Mouse (Mus musculus) 3134 (cell line): Measurements from ENCODE around the gene Mpv17.

Experiments
- DNase-seq: peaks from one replicate; pipeline ENCODE4 v3.0.0-alpha.2; 2011; ENCODE audit warnings: low spot score; ENCODE audit not compliant: insufficient read length; ENCODE audit errors: extremely low read depth

Gene Mpv17

DNA sequence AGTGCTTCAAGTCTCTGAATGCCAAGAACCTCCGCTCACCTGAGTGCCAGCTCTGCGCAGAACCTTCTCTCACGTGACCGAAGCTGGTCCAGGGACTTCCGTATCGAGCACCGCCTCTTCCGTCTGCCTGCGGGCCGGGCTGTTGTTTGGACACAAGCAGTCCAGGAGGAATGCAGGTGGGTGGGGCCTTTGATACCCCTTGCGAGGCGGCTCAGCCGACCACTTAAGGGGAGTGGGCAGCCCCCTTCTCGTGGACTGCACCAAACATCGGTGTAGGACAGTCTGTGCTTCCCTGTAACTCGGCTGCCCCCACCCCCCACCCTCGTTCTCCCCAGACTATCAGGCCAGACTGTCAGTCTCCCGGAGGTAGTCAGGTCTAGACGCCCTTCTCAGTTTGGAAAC is at the start of gene Mpv17:
Gene Mpv17 (minus strand): TSS at position 100 of the 402 bp plus-strand sequence.
- peak; percentile 78 for DNase-seq

GRCm38 (mm10) chr5:31202933-31203332 is 48.9 kb upstream of the Mpv17 start:
- DNase-seq, result no peak

DNA sequence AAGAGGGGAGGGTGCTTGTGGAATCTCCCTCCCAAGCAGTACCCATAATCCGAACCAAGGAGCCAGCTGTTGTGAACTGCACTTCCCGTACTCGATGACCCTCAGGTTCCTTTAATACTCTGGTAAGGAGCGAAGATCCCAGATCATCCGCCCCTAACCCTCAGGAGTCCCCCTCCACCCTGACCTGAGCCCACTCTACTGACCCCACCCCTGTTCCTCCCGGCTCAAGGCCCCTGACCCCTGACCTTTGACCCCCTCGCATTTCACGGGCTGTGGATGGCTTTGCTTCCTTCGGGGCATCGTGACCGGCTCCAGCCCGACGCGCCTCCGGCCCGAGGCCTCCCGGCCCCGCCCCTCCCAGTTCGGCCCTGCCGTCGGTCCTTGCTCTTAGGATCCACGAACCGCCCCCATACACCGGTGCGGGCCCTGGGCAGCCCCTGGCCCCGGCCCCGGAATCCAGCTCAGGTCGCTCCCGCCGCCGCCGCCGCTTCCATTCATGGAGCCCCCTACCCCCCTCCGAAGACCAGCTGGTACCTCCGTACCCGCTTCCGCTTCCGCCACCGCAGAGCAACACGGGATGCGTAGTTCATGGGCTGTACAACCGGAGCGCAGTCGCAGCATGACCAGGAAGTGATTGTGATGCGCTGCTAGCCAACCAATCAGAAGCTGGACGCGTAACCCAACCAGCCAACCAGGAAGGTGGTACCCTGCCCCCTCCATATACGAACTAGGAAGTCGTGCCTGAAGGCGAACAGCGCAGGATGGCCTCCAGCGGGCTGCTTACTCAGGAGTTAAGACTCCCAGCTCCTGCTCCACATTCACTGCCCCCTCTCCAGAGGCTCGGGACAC is 47.9 kb upstream of the Mpv17 start, which contains the start of gene Zfp513:
Gene Zfp513 (minus strand): TSS at position 562 of the 849 bp plus-strand sequence.
- peak; percentile 92 for DNase-seq

GRCm38 (mm10) chr5:31201042-31201741 is 47.1 kb upstream of the Mpv17 start:
- no peak for DNase-seq

- DNase-seq, result no peak
Measured at GRCm38 (mm10) chr5:31200327-31200768, 46.3 kb upstream of the Mpv17 start.

DNA sequence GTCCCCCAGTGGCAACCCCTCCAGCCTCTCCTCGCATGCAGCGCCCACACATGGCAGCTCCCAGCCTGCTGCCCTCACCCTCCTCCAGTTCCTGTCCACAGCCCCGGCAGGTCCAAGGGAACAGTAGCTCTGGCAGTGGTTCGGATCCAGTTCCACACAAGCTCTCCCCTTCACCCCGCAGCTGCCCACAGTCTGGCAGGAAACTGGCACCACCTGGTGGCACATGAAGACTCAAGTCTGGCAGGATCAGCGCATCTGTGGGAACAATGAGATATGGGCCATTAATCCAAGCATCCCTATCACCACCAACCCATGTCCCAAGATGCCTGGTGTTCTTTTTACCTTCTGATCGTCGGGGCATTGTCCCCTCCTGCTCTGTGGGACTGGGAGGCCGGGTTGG is 45.8 kb upstream of the Mpv17 start:
- DNase-seq, result no peak

DNA sequence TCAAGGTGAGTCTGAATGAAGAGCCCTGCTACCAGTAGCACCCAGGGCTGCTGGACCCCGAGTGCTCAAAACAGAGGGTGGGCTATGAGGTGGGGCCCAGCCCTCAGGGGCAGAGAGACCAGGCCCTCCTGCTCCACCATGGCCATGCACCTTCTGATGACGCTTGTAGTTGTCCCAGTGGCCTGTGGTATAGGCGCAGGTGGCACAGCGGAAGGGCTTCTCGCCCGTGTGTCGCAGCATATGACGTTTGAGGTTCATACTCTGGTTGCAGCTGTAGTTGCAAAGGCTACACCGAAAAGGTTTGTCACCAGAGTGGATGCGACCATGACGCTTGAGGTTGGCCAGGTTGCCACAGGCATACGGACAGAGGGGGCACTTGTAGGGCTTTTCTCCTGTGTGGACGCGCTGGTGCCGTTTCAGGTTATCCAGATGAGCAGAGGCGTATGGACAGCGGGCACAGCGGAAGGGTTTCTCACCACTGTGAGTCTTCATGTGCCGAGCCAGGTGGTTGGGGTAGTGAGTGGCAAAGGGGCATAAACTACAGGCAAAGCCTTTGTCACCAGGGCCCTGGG is 45.4 kb upstream of the Mpv17 start:
- no peak for DNase-seq

DNA sequence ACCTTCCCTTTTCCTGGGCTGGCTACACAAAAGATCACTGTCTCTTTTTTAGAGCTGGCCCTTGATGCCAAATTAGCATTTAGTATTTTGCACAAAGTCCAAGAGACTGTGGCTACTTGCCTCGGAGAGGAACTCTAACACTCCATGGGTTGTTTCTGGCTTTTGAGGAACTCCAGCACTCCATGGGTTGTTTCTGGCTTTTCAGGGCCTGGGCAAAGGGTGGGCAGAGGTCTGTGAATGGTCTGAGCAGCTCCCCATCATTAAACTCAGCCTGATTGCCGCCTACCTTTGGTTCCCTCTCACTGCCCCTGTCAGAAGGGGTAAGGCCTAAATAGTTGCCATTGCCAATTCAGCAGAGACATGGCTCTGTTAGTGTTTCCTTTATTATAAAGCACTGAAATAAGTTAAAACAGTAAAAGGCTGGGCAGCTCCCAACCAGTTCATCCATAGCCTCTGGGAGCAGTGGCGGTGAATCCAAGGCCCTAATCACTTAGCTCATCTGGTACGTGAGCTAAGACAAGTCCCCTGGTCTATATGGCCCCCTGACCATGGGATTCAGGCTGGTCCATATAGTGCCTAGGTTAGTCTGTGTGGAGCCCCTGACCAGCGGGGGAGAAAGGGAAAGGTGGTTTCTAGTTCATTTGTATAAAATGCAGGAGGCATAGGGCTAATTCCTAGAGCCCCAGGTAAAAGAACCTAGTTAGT is 44.7 kb upstream of the Mpv17 start:
- DNase-seq, result no peak

GRCm38 (mm10) chr5:31198170-31198569 is 44.1 kb upstream of the Mpv17 start:
- DNase-seq, result no peak

- no peak for DNase-seq
Measured at GRCm38 (mm10) chr5:31197072-31197471, 43.0 kb upstream of the Mpv17 start.

- DNase-seq, result no peak
Measured at GRCm38 (mm10) chr5:31196207-31196606, 42.2 kb upstream of the Mpv17 start.

DNA sequence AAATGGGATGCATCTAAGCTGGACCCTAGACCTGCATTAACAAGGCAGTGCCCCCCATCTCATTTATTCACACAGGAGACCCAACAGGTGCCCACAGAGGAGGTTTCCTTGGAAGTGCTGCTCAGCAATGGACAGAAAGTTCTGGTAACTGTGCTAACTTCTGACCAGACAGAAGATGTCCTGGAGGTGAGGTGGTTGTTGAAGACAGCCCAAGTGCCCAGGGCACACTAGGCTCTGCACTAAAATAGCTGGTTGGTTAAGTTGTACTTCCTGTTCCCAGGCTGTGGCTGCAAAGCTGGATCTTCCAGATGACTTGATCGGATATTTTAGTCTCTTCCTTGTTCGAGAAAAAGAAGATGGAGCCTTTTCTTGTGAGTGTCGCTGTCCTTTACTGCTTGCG is 41.6 kb upstream of the Mpv17 start:
- no peak for DNase-seq

GRCm38 (mm10) chr5:31194486-31195485 is 40.7 kb upstream of the Mpv17 start:
- DNase-seq, result no peak

DNA sequence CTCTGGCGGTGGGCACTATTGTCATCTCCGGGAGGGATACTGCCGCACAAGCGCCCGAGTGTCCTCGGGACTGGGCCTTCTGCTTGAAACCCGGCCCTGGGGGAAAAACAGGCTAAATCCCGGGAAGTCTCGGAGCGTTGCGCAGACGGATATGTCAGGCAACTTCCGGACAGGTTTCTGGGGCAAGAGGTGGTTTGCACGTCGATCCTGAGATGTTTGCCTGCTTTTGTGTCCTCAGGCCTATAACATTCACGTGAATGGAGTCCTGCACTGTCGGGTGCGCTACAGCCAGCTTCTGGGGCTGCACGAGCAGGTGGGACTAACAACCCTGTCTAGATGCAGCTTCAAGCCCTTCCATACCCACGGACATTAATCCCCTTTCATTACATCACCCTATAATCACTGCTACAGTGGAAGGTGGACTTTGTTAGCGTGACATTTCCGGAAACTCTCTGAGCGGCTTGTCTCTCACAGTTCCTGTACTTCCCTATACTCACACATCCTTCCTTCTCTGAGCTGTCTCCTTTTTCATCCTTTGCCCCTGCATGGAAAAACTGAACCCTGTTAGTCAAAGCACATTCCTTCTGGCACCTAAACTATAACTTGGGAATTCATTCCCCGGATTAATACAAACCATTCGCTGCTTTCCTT is 39.7 kb upstream of the Mpv17 start:
- DNase-seq, result no peak

GRCm38 (mm10) chr5:31192939-31193630 is 39.0 kb upstream of the Mpv17 start, which contains the start of the genes Snx17 and Eif2b4:
Snx17 (plus strand) TSS chr5:31193227.
Eif2b4 (minus strand) TSS chr5:31193430.
- DNase-seq, result peak; percentile 98

GRCm38 (mm10) chr5:31192045-31192938 is 38.2 kb upstream of the Mpv17 start:
- no peak for DNase-seq

DNA sequence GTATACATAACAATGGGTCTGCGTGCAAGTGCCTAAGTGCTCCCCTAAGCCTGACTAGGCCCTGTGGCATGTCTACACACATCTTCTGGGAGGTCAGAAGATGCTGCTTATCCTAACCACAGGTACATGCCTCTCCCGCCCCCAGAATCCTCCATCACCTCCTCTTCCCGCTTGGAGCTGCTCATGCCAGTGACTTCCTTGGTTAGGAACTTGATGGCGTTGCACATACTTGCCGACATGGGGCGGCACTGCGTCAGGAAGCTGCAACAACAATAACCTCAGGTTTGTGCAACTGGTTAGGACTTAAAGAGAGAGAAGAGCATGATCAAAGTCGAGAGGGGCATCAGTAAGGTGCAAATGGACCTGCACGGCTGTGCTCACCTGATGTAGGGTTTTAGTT is 36.1 kb upstream of the Mpv17 start:
- no peak for DNase-seq
